Mouse (Mus musculus) CH12.LX (cell line): ENCODE results near the gene Dcaf6.

Source experiments
- CTCF ChIP-seq, 2 experiments: IDR thresholded peaks in 1 of 2; conservative IDR thresholded peaks in 1 of 2; 2 replicates each; pipeline ENCODE4 v1.5.1; 2011 to 2012; ENCODE audit warnings: low read depth in 2 of 2, low read length in 2 of 2, improper control_type of control experiment in 1 of 2, inconsistent platforms in 1 of 2, mild to moderate bottlenecking in 1 of 2, moderate library complexity in 1 of 2
- EP300 ChIP-seq: IDR thresholded peaks from 2 replicates; pipeline ENCODE4 v1.6.1; 2011; ENCODE audit warnings: low read length, improper control_type of control experiment
- ETS1 ChIP-seq: conservative IDR thresholded peaks from 2 replicates; pipeline ENCODE4 v1.6.1; 2012; ENCODE audit warnings: low read depth, mild to moderate bottlenecking, inconsistent platforms, low read length, improper control_type of control experiment, moderate library complexity
- POLR2A ChIP-seq: IDR thresholded peaks from 2 replicates; pipeline ENCODE4 v1.6.1; 2011; ENCODE audit warnings: low read depth, mild to moderate bottlenecking, improper control_type of control experiment, low read length
- TCF12 ChIP-seq: IDR thresholded peaks from 2 replicates; pipeline ENCODE4 v1.6.1; 2014; ENCODE audit warnings: low read depth, mild to moderate bottlenecking, inconsistent platforms, low read length, improper control_type of control experiment
- UBTF ChIP-seq: IDR thresholded peaks from 2 replicates; pipeline ENCODE4 v1.6.1; 2012; ENCODE audit warnings: low read depth, mild to moderate bottlenecking, inconsistent platforms, low read length, improper control_type of control experiment, moderate library complexity
- ZNF384 ChIP-seq: IDR thresholded peaks from 2 replicates; pipeline ENCODE4 v1.6.1; 2012; ENCODE audit warnings: low read depth, low read length, improper control_type of control experiment, inconsistent platforms

DNA sequence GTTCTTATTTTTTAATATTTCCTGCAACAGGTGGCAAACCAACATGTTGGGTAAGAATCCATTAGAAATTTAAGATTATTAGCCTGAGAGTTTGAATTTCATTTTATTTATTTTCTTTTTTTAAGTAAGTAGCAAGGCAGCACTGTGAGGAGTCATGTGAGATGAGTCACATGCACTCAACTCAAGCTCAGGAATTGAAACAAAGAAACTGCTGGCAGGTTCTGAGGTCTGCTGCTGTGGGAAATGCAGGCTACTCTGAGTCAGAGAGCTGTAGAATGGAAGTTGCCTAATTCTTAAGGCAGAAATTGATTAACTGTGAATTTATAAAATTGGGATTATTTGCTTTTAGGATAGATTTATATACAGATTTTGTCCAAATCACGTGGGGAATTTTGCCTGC lies 27.4 kb downstream of the Dcaf6 start:
- TF ChIP-seq CTCF (conservative IDR thresholded peaks at IDR 0.05 in 1 of 2, IDR thresholded peaks at IDR 0.05 in 1 of 2; ENCODE audit: low read depth in 2 of 2, low read length in 2 of 2) (no peak), TCF12 (no peak), UBTF (no peak), EP300 (no peak), POLR2A (no peak), ZNF384 (no peak), ETS1 (no peak)
